Mouse (Mus musculus) hindbrain, embryonic 14.5 days (tissue): ENCODE measurements around the gene Rbck1. TPM values are rescaled to one million over a fixed set of nuclear protein-coding genes. Genes with fewer than 3 reads are reported as not detected.

Source experiments
- ATAC-seq: fragments of 200-750 bp; cut with Nextera tagmentation; 2 replicates; pipeline ENCODE4 v1.8.0; 2017; ENCODE audit warnings: moderate number of reproducible peaks, mild to moderate bottlenecking, moderate TSS enrichment, moderate library complexity; ENCODE audit not compliant: low FRiP score
- DNase-seq: peaks from one replicate; pipeline ENCODE4 v3.0.0-alpha.2; 2015; ENCODE audit warnings: low spot score
- H3K27ac ChIP-seq: fragments of 300-500 bp; sonication (generic); 2 replicates; pipeline ENCODE4 v1.5.1; 2014; ENCODE audit warnings: mild to moderate bottlenecking, moderate library complexity
- H3K27me3 ChIP-seq: fragments of 300-500 bp; sonication (generic); 2 replicates; pipeline ENCODE4 v1.6.1; 2014; ENCODE audit warnings: mild to moderate bottlenecking, low read length, mixed read lengths; ENCODE audit not compliant: control insufficient read depth, insufficient read depth
- H3K36me3 ChIP-seq: fragments of 300-500 bp; sonication (generic); replicated peaks from 2 replicates; pipeline ENCODE4 v1.6.1; 2014; ENCODE audit not compliant: control insufficient read depth, insufficient read depth
- H3K4me1 ChIP-seq: fragments of 300-500 bp; sonication (generic); replicated peaks from 2 replicates; pipeline ENCODE4 v1.6.1; 2014; ENCODE audit warnings: antibody characterized with exemption, low read length, mixed read lengths; ENCODE audit not compliant: control insufficient read depth, insufficient read depth
- H3K4me2 ChIP-seq: fragments of 300-500 bp; sonication (generic); replicated peaks from 2 replicates; pipeline ENCODE4 v1.6.1; 2014; ENCODE audit warnings: mild to moderate bottlenecking, moderate library complexity
- H3K4me3 ChIP-seq: fragments of 300-500 bp; sonication (generic); replicated peaks from 2 replicates; pipeline ENCODE4 v1.5.1; 2014; ENCODE audit warnings: mild to moderate bottlenecking, low read length
- H3K9ac ChIP-seq: fragments of 300-500 bp; sonication (generic); 2 replicates; pipeline ENCODE4 v1.6.1; 2014
- H3K9me3 ChIP-seq: fragments of 300-500 bp; sonication (generic); 2 replicates; pipeline ENCODE4 v1.6.1; 2016; ENCODE audit warnings: low read length; ENCODE audit not compliant: control insufficient read depth
- WGBS: fragments of 180-500 bp; shearing (Covaris S2); extraction: QIAGEN DNeasy Blood & Tissue Kit; methylation state at CpG from one replicate; pipeline ENCODE4 v1.1.7; 2014; 5-methylcytosine and 5-hydroxymethylcytosine counted together
- polyA plus RNA-seq: library from polyadenylated mRNA; unstranded; fragments of >200 nt; fragmentation: Nextera tagmentation; extraction: Ambion mirVana; gene quantifications from 2 replicates; pipeline ENCODE4 v1.2.1, GENCODE M21; 2014

Rbck1 gene
- polyA plus RNA-seq, 1 experiment from 2014 or later = 95.3 TPM

DNA sequence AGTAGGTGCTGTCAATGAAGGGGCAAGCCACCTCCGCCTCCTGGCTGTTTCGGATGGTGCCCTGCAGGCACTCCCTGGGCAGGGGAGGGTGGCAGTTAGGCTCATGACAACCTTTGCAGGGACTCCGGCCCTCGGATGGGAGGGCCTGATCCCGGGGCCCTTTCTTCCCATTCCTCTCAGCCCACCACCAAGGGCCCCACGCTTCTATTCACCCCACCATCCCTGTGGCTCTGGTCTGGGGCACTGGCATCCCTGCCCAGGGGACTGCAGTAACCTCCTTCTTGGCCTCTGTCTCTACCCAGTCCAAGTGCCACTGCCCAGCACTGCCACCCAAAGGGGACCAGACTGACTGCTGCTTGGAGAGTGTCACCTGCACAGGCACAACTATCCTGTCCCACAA lies 10.3 kb downstream of the Rbck1 start:
- DNase-seq = no peak
- no peak overlapping the region for H3K27ac ChIP-seq
- no peak overlapping the region for H3K4me2 ChIP-seq
- H3K36me3 ChIP-seq = peaks cover 98% of the 10 kb centered on the region
- no peak overlapping the region for H3K4me3 ChIP-seq
- H3K4me1 ChIP-seq = no peaks in the 10 kb centered on the region
- ATAC-seq = no peak
- H3K9me3 ChIP-seq = no peaks in the 10 kb centered on the region
- no peaks in the 10 kb centered on the region for H3K27me3 ChIP-seq
- WGBS = 95% methylated on average over 6 of the region's 6 CpGs
- no peak overlapping the region for H3K9ac ChIP-seq

DNA sequence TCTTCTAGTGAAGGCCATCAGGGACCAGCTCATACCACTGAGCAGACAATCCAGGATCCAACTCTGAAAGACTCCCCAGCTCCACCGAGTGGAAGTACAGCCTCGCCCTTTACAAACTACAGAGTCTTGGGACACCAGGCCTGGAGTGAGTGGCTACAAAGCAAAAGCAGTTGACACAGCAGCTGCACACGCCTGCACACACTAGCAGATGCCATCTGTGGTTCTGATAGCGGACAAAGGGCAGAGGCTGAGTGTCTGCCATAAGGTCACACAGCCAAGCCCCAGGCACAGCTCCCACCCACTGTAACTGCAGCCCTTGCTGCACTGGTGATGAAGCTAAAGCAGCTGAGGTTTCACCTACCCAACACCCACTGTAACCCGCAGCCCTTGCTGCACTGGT lies 10.9 kb downstream of the Rbck1 start:
- Histone ChIP-seq H3K4me1 (no peaks in the 10 kb centered on the region), H3K27ac (no peak overlapping the region), H3K27me3 (no peaks in the 10 kb centered on the region), H3K36me3 (peaks cover 98% of the 10 kb centered on the region), H3K9ac (no peak overlapping the region), H3K9me3 (no peaks in the 10 kb centered on the region), H3K4me2 (no peak overlapping the region), H3K4me3 (no peak overlapping the region)
- WGBS = 90% methylated on average over 5 of the region's 5 CpGs
- ATAC-seq = no peak
- DNase-seq = no peak

DNA sequence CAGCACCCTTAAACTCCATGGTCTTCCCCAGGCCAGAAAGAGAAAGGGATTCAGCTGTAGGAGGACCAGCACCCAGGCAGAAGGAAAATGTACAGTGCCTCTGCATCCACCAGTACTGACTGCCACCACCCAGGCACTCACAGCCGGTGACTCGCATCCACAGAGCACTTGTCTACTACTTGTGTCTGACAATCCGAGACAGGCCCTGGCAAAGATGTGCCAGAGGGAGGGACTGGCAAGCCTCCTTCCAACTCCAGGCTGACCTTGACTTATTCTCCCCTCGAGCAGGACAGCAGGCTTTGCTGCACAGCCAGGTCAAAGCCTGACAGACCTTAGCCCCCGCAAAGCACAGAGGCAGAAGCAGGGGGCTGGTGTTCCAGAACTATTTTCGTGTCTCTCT lies 15.4 kb downstream of the Rbck1 start:
- ATAC-seq (no peak), DNase-seq (no peak)
- Histone ChIP-seq H3K9ac (no peak overlapping the region), H3K4me2 (no peak overlapping the region), H3K4me1 (no peaks in the 10 kb centered on the region), H3K27me3 (no peaks in the 10 kb centered on the region), H3K36me3 (peaks cover 99% of the 10 kb centered on the region), H3K4me3 (no peak overlapping the region), H3K27ac (no peak overlapping the region), H3K9me3 (no peaks in the 10 kb centered on the region)
- WGBS = 93% methylated on average over 6 of the region's 6 CpGs

DNA sequence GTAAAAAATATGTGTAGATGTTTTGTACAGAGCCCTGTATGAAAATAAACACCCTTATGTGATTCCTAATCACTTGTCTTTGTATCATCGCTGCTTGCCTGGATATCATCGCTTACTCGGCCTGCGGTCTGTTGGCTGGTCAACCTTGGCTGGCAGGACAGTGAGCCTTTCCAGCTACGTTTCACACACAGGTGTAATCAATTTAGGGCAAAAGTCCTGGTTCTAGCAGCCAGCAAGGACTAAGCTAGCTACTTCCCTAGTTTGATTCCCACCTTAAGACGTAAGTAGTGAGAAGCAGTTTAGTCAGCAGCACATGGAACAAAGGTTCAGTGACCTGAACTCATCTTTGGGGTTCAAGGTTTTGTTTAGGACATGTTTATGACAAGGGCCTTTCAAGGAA lies 18.5 kb downstream of the Rbck1 start:
- peaks cover 99% of the 10 kb centered on the region for H3K36me3 ChIP-seq
- DNase-seq = no peak

DNA sequence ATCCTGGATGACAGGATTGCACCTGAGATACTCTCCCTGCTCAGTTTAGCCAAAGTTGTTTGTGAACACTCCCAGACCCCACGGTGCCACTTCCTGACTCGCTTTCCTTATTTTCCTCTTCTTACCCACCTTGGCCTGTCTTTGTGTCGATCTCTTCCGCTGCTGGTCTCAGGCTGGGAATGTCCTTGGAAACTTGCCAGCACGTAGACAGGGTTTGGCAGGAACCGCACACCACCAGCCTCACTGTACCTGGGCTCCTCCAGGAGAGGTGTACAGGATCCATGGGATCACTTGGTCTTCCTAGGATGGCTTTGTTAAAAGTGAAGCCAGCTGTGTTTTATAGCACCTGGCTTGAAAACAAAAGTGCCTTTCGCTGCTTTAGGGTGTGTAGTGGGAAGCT lies 19.5 kb downstream of the Rbck1 start:
- Histone ChIP-seq H3K4me1 (no peaks in the 10 kb centered on the region), H3K4me2 (no peak overlapping the region), H3K27ac (no peak overlapping the region), H3K27me3 (no peaks in the 10 kb centered on the region), H3K9me3 (no peaks in the 10 kb centered on the region), H3K4me3 (no peak overlapping the region), H3K9ac (no peak overlapping the region), H3K36me3 (peaks cover 99% of the 10 kb centered on the region)
- DNase-seq (no peak), ATAC-seq (no peak)
- WGBS = 78% methylated on average over 7 of the region's 7 CpGs

More for the DNA sequence above, 18.5 kb downstream of the Rbck1 start:
- WGBS = 95% methylated on average over 6 of the region's 6 CpGs
- Histone ChIP-seq H3K4me2 (no peak overlapping the region), H3K4me1 (no peaks in the 10 kb centered on the region), H3K4me3 (no peak overlapping the region), H3K9me3 (no peaks in the 10 kb centered on the region), H3K9ac (no peak overlapping the region), H3K27ac (no peak overlapping the region), H3K27me3 (no peaks in the 10 kb centered on the region)
- ATAC-seq = no peak

DNA sequence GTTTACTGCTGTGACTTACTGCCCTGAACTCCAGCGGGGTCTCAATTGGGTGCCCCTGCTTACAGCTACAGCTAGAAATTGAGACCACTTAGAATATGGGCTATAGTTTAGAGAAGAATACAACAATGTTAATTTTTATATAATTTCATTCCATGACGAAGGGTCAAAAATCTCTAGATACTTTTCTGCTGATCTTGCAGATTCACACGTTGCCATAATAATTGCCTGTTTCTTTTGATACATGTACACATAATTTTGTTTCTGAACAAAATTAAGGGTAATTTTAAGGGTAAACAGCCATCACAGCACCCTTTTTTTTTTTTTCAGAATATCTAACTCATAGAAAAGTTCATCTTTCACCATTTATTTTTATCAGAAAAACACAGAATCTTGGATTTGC lies 25.3 kb downstream of the Rbck1 start:
- Histone ChIP-seq H3K9ac (no peak overlapping the region), H3K27ac (no peak overlapping the region), H3K36me3 (peaks cover 99% of the 10 kb centered on the region), H3K9me3 (no peaks in the 10 kb centered on the region), H3K4me1 (no peaks in the 10 kb centered on the region), H3K4me3 (no peak overlapping the region), H3K4me2 (no peak overlapping the region), H3K27me3 (no peaks in the 10 kb centered on the region)
- no peak for DNase-seq
- ATAC-seq = no peak
- 93% methylated on average over 3 of the region's 3 CpGs for WGBS

DNA sequence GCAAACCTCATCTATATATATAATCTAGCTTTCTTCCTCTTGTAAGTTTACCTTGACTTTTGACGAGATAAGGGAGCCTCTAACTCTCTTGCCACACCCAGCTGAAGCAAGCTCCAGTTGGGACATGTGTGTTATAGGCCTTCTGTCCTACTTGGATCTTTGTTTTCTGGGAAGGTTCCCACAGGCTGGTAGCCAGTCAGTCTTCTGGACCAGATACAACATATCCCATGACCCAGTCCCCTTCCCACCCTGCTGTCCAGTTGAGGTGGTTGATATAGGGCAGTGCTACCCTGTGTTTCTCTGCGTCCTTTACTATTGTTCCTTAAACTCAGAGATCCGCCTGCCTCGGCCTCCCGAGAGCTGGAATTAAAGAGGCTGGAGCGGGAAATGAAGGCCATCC lies 27.0 kb downstream of the Rbck1 start:
- Histone ChIP-seq H3K36me3 (peaks cover 84% of the 10 kb centered on the region), H3K4me3 (no peak overlapping the region)

DNA sequence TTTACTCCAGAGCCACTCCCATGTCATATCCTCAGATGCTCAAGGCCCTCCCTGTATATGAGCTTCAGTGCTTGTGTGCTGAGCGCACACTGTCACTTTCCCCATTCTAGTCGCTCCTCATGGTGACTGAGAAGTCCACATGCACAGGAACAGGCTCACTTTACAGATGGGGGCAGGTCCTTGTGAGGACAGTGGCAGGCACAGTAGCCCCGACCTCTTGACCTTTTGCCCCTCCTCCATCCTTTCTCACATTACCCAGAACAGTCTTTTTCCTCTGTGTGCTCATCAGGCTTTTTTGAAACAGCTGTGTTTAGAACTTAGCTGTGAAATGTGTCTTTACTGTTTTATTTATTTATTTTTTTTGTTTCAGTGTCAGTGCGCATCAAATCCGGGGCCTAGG lies 28.7 kb downstream of the Rbck1 start:
- no peaks in the 10 kb centered on the region for H3K9me3 ChIP-seq
- H3K4me3 ChIP-seq = no peak overlapping the region
- peaks cover 72% of the 10 kb centered on the region for H3K36me3 ChIP-seq
- H3K27ac ChIP-seq = no peak overlapping the region
- H3K4me1 ChIP-seq = no peaks in the 10 kb centered on the region
- ATAC-seq (no peak), DNase-seq (no peak)
- H3K9ac ChIP-seq = no peak overlapping the region
- H3K4me2 ChIP-seq = no peak overlapping the region
- 66% methylated on average over 5 of the region's 5 CpGs for WGBS
- no peaks in the 10 kb centered on the region for H3K27me3 ChIP-seq

More for the DNA sequence above, 27.0 kb downstream of the Rbck1 start:
- H3K27ac ChIP-seq = no peak overlapping the region
- 98% methylated on average over 6 of the region's 6 CpGs for WGBS
- no peak overlapping the region for H3K9ac ChIP-seq
- DNase-seq (no peak), ATAC-seq (no peak)
- H3K9me3 ChIP-seq = no peaks in the 10 kb centered on the region
- H3K4me2 ChIP-seq = no peak overlapping the region
- no peaks in the 10 kb centered on the region for H3K4me1 ChIP-seq
- no peaks in the 10 kb centered on the region for H3K27me3 ChIP-seq

DNA sequence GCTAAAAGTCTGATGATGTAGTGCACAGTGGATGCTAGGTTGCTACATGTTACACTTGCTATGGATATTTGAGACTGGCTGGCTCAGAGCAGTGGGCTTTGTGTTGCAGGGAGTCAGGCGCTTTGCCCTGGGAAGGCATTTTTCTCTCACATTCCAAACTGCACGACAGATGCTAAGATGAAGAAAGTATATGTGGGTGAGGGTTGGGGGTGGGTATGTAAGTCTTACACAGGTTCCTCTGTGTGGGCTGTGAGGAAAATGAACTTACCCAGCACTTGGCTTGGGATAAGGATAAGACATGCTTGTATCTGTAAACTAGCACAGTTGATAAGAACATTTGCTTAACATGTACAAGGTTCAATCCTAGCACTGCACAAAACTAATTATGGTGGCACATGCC lies 29.6 kb downstream of the Rbck1 start:
- Histone ChIP-seq H3K4me1 (no peaks in the 10 kb centered on the region), H3K9me3 (no peaks in the 10 kb centered on the region), H3K36me3 (peaks cover 63% of the 10 kb centered on the region), H3K27me3 (no peaks in the 10 kb centered on the region), H3K9ac (no peak overlapping the region), H3K4me3 (no peak overlapping the region), H3K27ac (no peak overlapping the region), H3K4me2 (no peak overlapping the region)
- no peak for DNase-seq
- no peak for ATAC-seq
- 91% methylated on average over 2 of the region's 2 CpGs for WGBS

DNA sequence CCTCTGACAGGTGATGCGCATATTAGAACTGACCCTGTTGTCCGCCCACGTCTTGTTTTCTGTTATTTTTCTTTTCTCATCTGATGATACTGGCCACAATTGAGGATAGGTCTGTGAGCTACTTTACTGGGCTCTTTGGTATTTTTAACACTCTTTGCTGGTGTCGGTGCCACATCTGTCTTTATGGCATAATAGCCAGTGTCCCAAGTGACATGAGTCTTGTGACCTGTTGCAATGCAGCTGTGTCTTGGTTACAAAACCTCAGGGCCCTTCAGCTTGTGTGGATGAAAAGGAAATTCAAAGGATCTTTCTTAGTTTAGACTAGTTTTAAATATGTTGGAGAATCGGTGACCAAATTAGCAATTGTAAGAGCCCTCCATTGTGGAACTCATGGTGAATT lies 37.9 kb downstream of the Rbck1 start:
- whole genome bisulfite sequencing = 39% methylated on average over 5 of the region's 5 CpGs
- ATAC-seq = no peak; the same call in 1 of the 2 replicates

More for the DNA sequence above, 37.9 kb downstream of the Rbck1 start:
- Histone ChIP-seq H3K27ac (no peak overlapping the region), H3K4me3 (peak overlapping the region; percentile 87), H3K4me2 (peak overlapping the region; percentile 82), H3K4me1 (peaks cover 18% of the 10 kb centered on the region), H3K27me3 (no peaks in the 10 kb centered on the region), H3K9ac (peak overlapping the region; percentile 92), H3K36me3 (0 out of 2 replicates have a peak, but pooled peaks cover under 1% of the 10 kb centered on the region), H3K9me3 (no peaks in the 10 kb centered on the region)
- no peak for DNase-seq
